Mouse (Mus musculus): Measurements from ENCODE around the gene Ifna1. TPM values are rescaled to one million over a fixed set of nuclear protein-coding genes. Genes with fewer than 3 reads are reported as not detected.

Gene Ifna1
- polyA plus RNA-seq, 1 experiment = not detected

DNA sequence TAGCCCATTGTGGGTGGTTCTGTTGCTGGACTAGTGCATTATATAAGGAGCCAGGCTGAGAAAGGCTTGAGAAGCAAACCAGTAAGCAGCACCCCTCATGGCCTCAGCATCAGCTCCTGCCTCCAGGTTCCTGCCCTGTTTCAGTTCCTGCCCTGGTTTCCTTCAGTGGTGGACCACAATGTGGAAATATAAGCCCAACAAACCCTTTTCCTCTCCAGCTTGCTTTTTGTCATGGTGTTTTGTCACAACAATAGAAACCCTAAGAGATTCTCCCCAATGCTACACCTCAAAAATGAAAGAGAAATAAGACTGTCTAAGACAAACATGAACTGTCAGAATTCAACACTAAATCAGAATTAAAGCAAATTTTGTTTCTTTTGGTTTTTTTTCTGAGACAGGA, 9.3 kb downstream of the Ifna1 start:
- TF ChIP-seq POLR2A (IDR thresholded peaks at IDR 0.05; ENCODE audit: control insufficient read depth, low read depth, low read length) (no peak), CTCF (IDR thresholded peaks at IDR 0.05; ENCODE audit: control insufficient read depth, insufficient read depth, insufficient replicate concordance, low read depth, low read length) (no peak)
- Histone ChIP-seq H3K4me1 (ENCODE audit: control insufficient read depth, insufficient read depth, low read length) (peaks cover under 1% of the 10 kb centered on the region), H3K27ac (ENCODE audit: control insufficient read depth, insufficient read depth, low read depth, low read length) (no peak overlapping the region), H3K27me3 (ENCODE audit: control insufficient read depth, insufficient read depth, low read length) (no peaks in the 10 kb centered on the region), H3K36me3 (ENCODE audit: control insufficient read depth, insufficient read depth, low read length) (no peaks in the 10 kb centered on the region), H3K4me3 (ENCODE audit: control insufficient read depth, low read depth, low read length) (no peak overlapping the region)

GRCm38 (mm10) chr4:88863309-88863708, 13.4 kb downstream of the Ifna1 start:
- Histone ChIP-seq H3K36me3 (ENCODE audit: control insufficient read depth, insufficient read depth, low read length) (no peaks in the 10 kb centered on the region), H3K27me3 (ENCODE audit: control insufficient read depth, insufficient read depth, low read length) (no peaks in the 10 kb centered on the region), H3K4me1 (ENCODE audit: control insufficient read depth, insufficient read depth, low read length) (peaks cover 6% of the 10 kb centered on the region), H3K4me3 (ENCODE audit: control insufficient read depth, low read depth, low read length) (no peak overlapping the region), H3K27ac (ENCODE audit: control insufficient read depth, insufficient read depth, low read depth, low read length) (no peak overlapping the region)
- TF ChIP-seq CTCF (IDR thresholded peaks at IDR 0.05; ENCODE audit: control insufficient read depth, insufficient read depth, insufficient replicate concordance, low read depth, low read length) (no peak), POLR2A (IDR thresholded peaks at IDR 0.05; ENCODE audit: control insufficient read depth, low read depth, low read length) (no peak)

- H3K4me3 ChIP-seq (ENCODE audit: control insufficient read depth, low read depth, low read length) = peak overlapping the region; percentile 46
- no peaks in the 10 kb centered on the region for H3K27me3 ChIP-seq (ENCODE audit: control insufficient read depth, insufficient read depth, low read length)
- H3K36me3 ChIP-seq (ENCODE audit: control insufficient read depth, insufficient read depth, low read length) = no peaks in the 10 kb centered on the region
- H3K27ac ChIP-seq (ENCODE audit: control insufficient read depth, insufficient read depth, low read depth, low read length) = no peak overlapping the region
- TF ChIP-seq POLR2A (IDR thresholded peaks at IDR 0.05; ENCODE audit: control insufficient read depth, low read depth, low read length) = no peak
- TF ChIP-seq CTCF (IDR thresholded peaks at IDR 0.05; ENCODE audit: control insufficient read depth, insufficient read depth, insufficient replicate concordance, low read depth, low read length) = no peak
- H3K4me1 ChIP-seq (ENCODE audit: control insufficient read depth, insufficient read depth, low read length) = peaks cover 6% of the 10 kb centered on the region
Observed at GRCm38 (mm10) chr4:88864599-88864998, 14.7 kb downstream of the Ifna1 start.

- no peak for TF ChIP-seq POLR2A (IDR thresholded peaks at IDR 0.05; ENCODE audit: control insufficient read depth, low read depth, low read length)
- no peak for TF ChIP-seq CTCF (IDR thresholded peaks at IDR 0.05; ENCODE audit: control insufficient read depth, insufficient read depth, insufficient replicate concordance, low read depth, low read length)
Observed at GRCm38 (mm10) chr4:88865011-88865569, 15.2 kb downstream of the Ifna1 start.

GRCm38 (mm10) chr4:88867366-88867925, 17.6 kb downstream of the Ifna1 start:
- Histone ChIP-seq H3K27ac (ENCODE audit: control insufficient read depth, insufficient read depth, low read depth, low read length) (peak overlapping the region; percentile 77; the same call in 1 of the 2 replicates), H3K36me3 (ENCODE audit: control insufficient read depth, insufficient read depth, low read length) (no peaks in the 10 kb centered on the region), H3K4me1 (ENCODE audit: control insufficient read depth, insufficient read depth, low read length) (peaks cover 6% of the 10 kb centered on the region), H3K27me3 (ENCODE audit: control insufficient read depth, insufficient read depth, low read length) (no peaks in the 10 kb centered on the region), H3K4me3 (ENCODE audit: control insufficient read depth, low read depth, low read length) (peak overlapping the region; percentile 87)
- TF ChIP-seq POLR2A (IDR thresholded peaks at IDR 0.05; ENCODE audit: control insufficient read depth, low read depth, low read length) = peak; percentile 54; the same call in 1 of the 2 replicates
- TF ChIP-seq CTCF (IDR thresholded peaks at IDR 0.05; ENCODE audit: control insufficient read depth, insufficient read depth, insufficient replicate concordance, low read depth, low read length) = peak; percentile 93; the same call in 1 of the 2 replicates

More at GRCm38 (mm10) chr4:88865011-88865569, 15.2 kb downstream of the Ifna1 start:
- Histone ChIP-seq H3K36me3 (ENCODE audit: control insufficient read depth, insufficient read depth, low read length) (no peaks in the 10 kb centered on the region), H3K27me3 (ENCODE audit: control insufficient read depth, insufficient read depth, low read length) (no peaks in the 10 kb centered on the region), H3K27ac (ENCODE audit: control insufficient read depth, insufficient read depth, low read depth, low read length) (no peak overlapping the region), H3K4me1 (ENCODE audit: control insufficient read depth, insufficient read depth, low read length) (peaks cover 6% of the 10 kb centered on the region), H3K4me3 (ENCODE audit: control insufficient read depth, low read depth, low read length) (peak overlapping the region; percentile 5; the same call in 1 of the 2 replicates)

GRCm38 (mm10) chr4:88867926-88868911, 18.3 kb downstream of the Ifna1 start:
- Histone ChIP-seq H3K27ac (ENCODE audit: control insufficient read depth, insufficient read depth, low read depth, low read length) (peak overlapping the region; percentile 77), H3K4me1 (ENCODE audit: control insufficient read depth, insufficient read depth, low read length) (peaks cover 6% of the 10 kb centered on the region), H3K27me3 (ENCODE audit: control insufficient read depth, insufficient read depth, low read length) (no peaks in the 10 kb centered on the region), H3K36me3 (ENCODE audit: control insufficient read depth, insufficient read depth, low read length) (no peaks in the 10 kb centered on the region), H3K4me3 (ENCODE audit: control insufficient read depth, low read depth, low read length) (peak overlapping the region; percentile 87)
- TF ChIP-seq CTCF (IDR thresholded peaks at IDR 0.05; ENCODE audit: control insufficient read depth, insufficient read depth, insufficient replicate concordance, low read depth, low read length) = no peak
- peak; percentile 30; the same call in 1 of the 2 replicates for TF ChIP-seq POLR2A (IDR thresholded peaks at IDR 0.05; ENCODE audit: control insufficient read depth, low read depth, low read length)

DNA sequence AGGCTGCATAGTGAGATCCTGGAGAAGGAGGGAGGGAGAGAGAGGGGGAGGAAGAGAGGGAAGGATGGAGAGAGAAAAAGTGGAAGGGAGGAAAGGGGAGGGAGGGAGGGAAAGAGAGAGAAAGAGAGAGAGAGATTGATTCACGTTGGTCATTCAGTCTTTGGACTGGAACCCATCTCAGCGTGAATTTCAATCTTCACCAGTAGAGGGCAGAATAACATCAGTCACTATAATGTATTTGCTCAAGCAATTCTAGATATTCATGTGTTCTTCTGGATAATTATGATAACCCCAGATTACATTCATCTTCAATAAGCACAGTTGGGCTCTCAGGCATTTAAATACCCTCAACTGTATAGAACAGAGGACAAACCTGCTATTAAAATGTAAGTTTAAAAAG, 22.8 kb downstream of the Ifna1 start:
- H3K36me3 ChIP-seq (ENCODE audit: control insufficient read depth, insufficient read depth, low read length) = no peaks in the 10 kb centered on the region
- H3K4me3 ChIP-seq (ENCODE audit: control insufficient read depth, low read depth, low read length) = no peak overlapping the region
- no peak overlapping the region for H3K27ac ChIP-seq (ENCODE audit: control insufficient read depth, insufficient read depth, low read depth, low read length)
- H3K4me1 ChIP-seq (ENCODE audit: control insufficient read depth, insufficient read depth, low read length) = peaks cover 3% of the 10 kb centered on the region
- no peaks in the 10 kb centered on the region for H3K27me3 ChIP-seq (ENCODE audit: control insufficient read depth, insufficient read depth, low read length)
- TF ChIP-seq CTCF (IDR thresholded peaks at IDR 0.05; ENCODE audit: control insufficient read depth, insufficient read depth, insufficient replicate concordance, low read depth, low read length) (no peak), POLR2A (IDR thresholded peaks at IDR 0.05; ENCODE audit: control insufficient read depth, low read depth, low read length) (no peak)

Data from testis, adult 2 months (tissue).